Mouse (Mus musculus): ENCODE measurements around the gene Ipo7. TPM values are rescaled to one million over a fixed set of nuclear protein-coding genes. Genes with fewer than 3 reads are reported as not detected.

The Ipo7 gene
- polyA plus RNA-seq, 1 experiment from 2014 or later: 36.8 TPM

GRCm38 (mm10) chr7:110101266-110101665, 83.2 kb downstream of the Ipo7 start:
- Histone ChIP-seq H3K27ac (ENCODE audit: low read depth, low read length) (no peak overlapping the region), H3K9ac (ENCODE audit: low read depth, low read length) (no peak overlapping the region), H3K9me3 (ENCODE audit: control insufficient read depth, low read length) (no peaks in the 10 kb centered on the region), H3K4me1 (replicated peaks; ENCODE audit: control insufficient read depth, insufficient read depth, low read length) (peaks cover 9% of the 10 kb centered on the region), H3K27me3 (replicated peaks; ENCODE audit: control insufficient read depth, insufficient read depth, low read length) (no peaks in the 10 kb centered on the region), H3K36me3 (ENCODE audit: control insufficient read depth, insufficient read depth, low read length) (no peaks in the 10 kb centered on the region), H3K4me3 (ENCODE audit: low read depth, low read length) (no peak overlapping the region), H3K4me2 (no peak overlapping the region)
- no peak for DNase-seq (ENCODE audit: low spot score)
- no peak for ATAC-seq (replicated peaks; ENCODE audit: low FRiP score)
- WGBS: 73% methylated on average over 5 of the region's 5 CpGs

- Histone ChIP-seq H3K4me2 (no peak overlapping the region), H3K27ac (ENCODE audit: low read depth, low read length) (no peak overlapping the region), H3K4me1 (replicated peaks; ENCODE audit: control insufficient read depth, insufficient read depth, low read length) (peaks cover 13% of the 10 kb centered on the region), H3K4me3 (ENCODE audit: low read depth, low read length) (no peak overlapping the region), H3K27me3 (replicated peaks; ENCODE audit: control insufficient read depth, insufficient read depth, low read length) (no peaks in the 10 kb centered on the region), H3K9me3 (ENCODE audit: control insufficient read depth, low read length) (no peaks in the 10 kb centered on the region), H3K36me3 (ENCODE audit: control insufficient read depth, insufficient read depth, low read length) (no peaks in the 10 kb centered on the region), H3K9ac (ENCODE audit: low read depth, low read length) (no peak overlapping the region)
- ATAC-seq (replicated peaks; ENCODE audit: low FRiP score): no peak
- DNase-seq (ENCODE audit: low spot score): no peak
- WGBS: 81% methylated on average over 5 of the region's 5 CpGs
Measured at GRCm38 (mm10) chr7:110105041-110105440, 87.0 kb downstream of the Ipo7 start.

Other genes with a start within 250 kb of the Ipo7 start
- gene Nrip3, start 236.2 kb upstream of the Ipo7 start, polyA plus RNA-seq (2014; fragmentation: Nextera tagmentation; extraction: Ambion mirVana): 0.30 and 0.52 TPM in 2 replicates
- gene Scube2, start 152.6 kb upstream of the Ipo7 start, polyA plus RNA-seq (2014; fragmentation: Nextera tagmentation; extraction: Ambion mirVana): 0.38 and 0.44 TPM in 2 replicates
- gene Dennd5a, start 57.8 kb upstream of the Ipo7 start, polyA plus RNA-seq (2014; fragmentation: Nextera tagmentation; extraction: Ambion mirVana): 21.8 and 26.7 TPM in 2 replicates
- gene Tmem41b, start 31.3 kb upstream of the Ipo7 start, polyA plus RNA-seq (2014; fragmentation: Nextera tagmentation; extraction: Ambion mirVana): 65.0 and 72.6 TPM in 2 replicates
- 16.8 and 19.5 TPM in 2 replicates for gene Zfp143, start 42.9 kb downstream of the Ipo7 start, polyA plus RNA-seq (2014; fragmentation: Nextera tagmentation; extraction: Ambion mirVana)
- gene Wee1, start 103.8 kb downstream of the Ipo7 start, polyA plus RNA-seq (2014; fragmentation: Nextera tagmentation; extraction: Ambion mirVana): 26.5 and 28.0 TPM in 2 replicates
- gene Swap70, start 203.4 kb downstream of the Ipo7 start, polyA plus RNA-seq (2014; fragmentation: Nextera tagmentation; extraction: Ambion mirVana): 19.6 and 25.3 TPM in 2 replicates

Data from liver, embryonic 11.5 days (tissue).